ENCODE assay signal across 21 mouse cellular contexts in genomic region chr6:28351066-28351465, GRCm38 (mm10). TPM values are rescaled to one million over a fixed set of nuclear protein-coding genes. Genes with fewer than 3 reads are reported as not detected.
DNase-seq lines count a peak whose midpoint lies in the region; ATAC-seq lines count a peak whose summit lies in the region.
"Had no signal": no experiment of that assay in that cellular context is flagged by ENCODE, and none has a peak within 500 bp of the region (broad histone marks: within the 10 kb centered on the region; RNA-seq: fewer than 3 reads in every experiment).

No protein-coding gene starts in this region.

- no peaks in the 10 kb centered on the region for H3K4me1 ChIP-seq in midbrain, embryonic 11.5 days (ENCODE audit: control insufficient read depth, insufficient read depth, low read length)
- H3K4me1 ChIP-seq in midbrain, embryonic 10.5 days: no peaks in the 10 kb centered on the region
- H3K4me1 ChIP-seq: embryonic facial prominence, embryonic 15.5 days; heart, embryonic 13.5 days; hindbrain, embryonic 13.5 days had no signal

- no peak for ATAC-seq in midbrain, embryonic 11.5 days (ENCODE audit: low FRiP score)
- ATAC-seq: inflammation-experienced regulatory T-cells, adult 6 months had no signal

- WGBS in midbrain, embryonic 11.5 days: 80% methylated on average over 3 of the region's 3 CpGs
- WGBS in midbrain, embryonic 10.5 days: 78% methylated on average over 3 of the region's 3 CpGs

- no peaks in the 10 kb centered on the region for H3K27me3 ChIP-seq in midbrain, embryonic 11.5 days (ENCODE audit: control insufficient read depth, insufficient read depth, low read length)
- H3K27me3 ChIP-seq in midbrain, embryonic 10.5 days (ENCODE audit: low read depth, poor library complexity, severe bottlenecking): no peaks in the 10 kb centered on the region
- H3K27me3 ChIP-seq: CH12.LX; embryonic facial prominence, embryonic 15.5 days; hindbrain, embryonic 13.5 days had no signal

- H3K9me3 ChIP-seq in midbrain, embryonic 11.5 days (ENCODE audit: control insufficient read depth, low read length): no peaks in the 10 kb centered on the region
- H3K9me3 ChIP-seq in midbrain, embryonic 10.5 days (replicated peaks): no peaks in the 10 kb centered on the region
- H3K9me3 ChIP-seq: embryonic facial prominence, embryonic 15.5 days; heart, embryonic 13.5 days; hindbrain, embryonic 13.5 days had no signal

- H3K4me2 ChIP-seq in midbrain, embryonic 11.5 days: no peak overlapping the region
- H3K4me2 ChIP-seq: embryonic facial prominence, embryonic 15.5 days; heart, embryonic 13.5 days; hindbrain, embryonic 13.5 days; liver, embryonic 11.5 days had no signal

- peak; percentile 45 for DNase-seq in midbrain, embryonic 11.5 days (ENCODE audit: low spot score, missing footprints)
- DNase-seq in midbrain, embryonic 10.5 days (ENCODE audit: low spot score): no peak
- DNase-seq in T-cell, adult 2 months (ENCODE audit: low spot score): peak; percentile 84
- DNase-seq in naive thymus-derived CD4-positive, alpha-beta T cell, adult 2 months (ENCODE audit: low read depth): peak; percentile 87
- peak; percentile 55 for DNase-seq in thymus, postnatal 25 days
- no peak for DNase-seq in kidney, adult 8-10 months
- no peak for DNase-seq in left cerebral cortex, adult 11 months (ENCODE audit: low spot score)
- DNase-seq: adrenal gland, adult 2 months; cerebellum, adult 11-12 months; cerebellum, postnatal 25 days; gastrocnemius, postnatal 14 days; heart, adult 18-20 months; kidney, postnatal 4 days; lung, adult 18-20 months; retina, postnatal 1 day had no signal

- no peaks in the 10 kb centered on the region for H3K36me3 ChIP-seq in midbrain, embryonic 11.5 days (ENCODE audit: control insufficient read depth, insufficient read depth, low read length)
- no peaks in the 10 kb centered on the region for H3K36me3 ChIP-seq in midbrain, embryonic 10.5 days
- H3K36me3 ChIP-seq: embryonic facial prominence, embryonic 15.5 days; heart, embryonic 13.5 days; hindbrain, embryonic 13.5 days had no signal

- H3K9ac ChIP-seq in midbrain, embryonic 11.5 days (ENCODE audit: low read length): no peak overlapping the region
- H3K9ac ChIP-seq: embryonic facial prominence, embryonic 15.5 days; heart, embryonic 13.5 days; hindbrain, embryonic 13.5 days had no signal

- no peak overlapping the region for H3K4me3 ChIP-seq in midbrain, embryonic 11.5 days (ENCODE audit: low read depth, low read length)
- H3K4me3 ChIP-seq in midbrain, embryonic 10.5 days: no peak overlapping the region
- H3K4me3 ChIP-seq: embryonic facial prominence, embryonic 15.5 days; heart, embryonic 13.5 days; hindbrain, embryonic 13.5 days had no signal

- H3K27ac ChIP-seq in midbrain, embryonic 11.5 days (ENCODE audit: low read depth, low read length): no peak overlapping the region
- H3K27ac ChIP-seq in midbrain, embryonic 10.5 days (replicated peaks): no peak overlapping the region
- H3K27ac ChIP-seq: embryonic facial prominence, embryonic 15.5 days; heart, embryonic 13.5 days; hindbrain, embryonic 13.5 days had no signal

RNA-seq across cellular contexts. Expression of gene Zfp800, which starts 46.7 kb away (rescaled TPM):
- 33.0 and 33.5 TPM in 2 replicates for polyA plus RNA-seq in midbrain, embryonic 11.5 days (2014; fragmentation: Nextera tagmentation; extraction: Ambion mirVana)
- 25.6 and 27.8 TPM in 2 replicates for polyA plus RNA-seq in midbrain, embryonic 10.5 days (2016; fragmentation: Nextera tagmentation; extraction: Ambion mirVana)

Comparison
In these comparisons a context has a peak if more than half of its experiments do, and no peak if none do; other contexts are left out.
1. DNase-seq: peak in midbrain, embryonic 11.5 days (single experiment), T-cell, adult 2 months (single experiment), naive thymus-derived CD4-positive, alpha-beta T cell, adult 2 months (single experiment) and thymus, postnatal 25 days (single experiment); none in midbrain, embryonic 10.5 days (single experiment), kidney, adult 8-10 months (0 of 2) and left cerebral cortex, adult 11 months (single experiment).